Mouse (Mus musculus) bone marrow, adult 2 months (tissue): ENCODE results near the gene Pak2. TPM values are rescaled to one million over a fixed set of nuclear protein-coding genes. Genes with fewer than 3 reads are reported as not detected.
A peak's percentile ranks its signal among the peaks of the same experiment; 100 is the strongest.
"Not testable (repeated sequence)": the region's sequence is repeated elsewhere in the genome, so short reads cannot be mapped to it uniquely, and the experiment has no call there.

Experiments used
- H3K27ac ChIP-seq: fragments of 200-500 bp; 2 replicates; pipeline ENCODE4 v1.5.1; 2012; ENCODE audit warnings: low read depth, mild to moderate bottlenecking, control low read depth, inconsistent platforms, low read length; ENCODE audit not compliant: control insufficient read depth, poor library complexity, insufficient read depth
- H3K4me1 ChIP-seq: fragments of 200-500 bp; 2 replicates; pipeline ENCODE4 v1.6.1; 2011; ENCODE audit warnings: low read length; ENCODE audit not compliant: control insufficient read depth, insufficient read depth
- H3K4me3 ChIP-seq: fragments of 200-500 bp; replicated peaks from 2 replicates; pipeline ENCODE3; 2011; ENCODE audit warnings: mild to moderate bottlenecking, low read depth, low read length, control low read depth; ENCODE audit not compliant: control insufficient read depth
- CTCF ChIP-seq: fragments of 200-500 bp; IDR thresholded peaks from 2 replicates; pipeline ENCODE4 v1.5.1; 2011; ENCODE audit warnings: low read length, control low read depth; ENCODE audit not compliant: control insufficient read depth, insufficient read depth
- POLR2A ChIP-seq: fragments of 200-500 bp; IDR thresholded peaks from 2 replicates; pipeline ENCODE4 v1.6.1; 2011; ENCODE audit warnings: low read depth, mild to moderate bottlenecking, control low read depth, low read length, borderline replicate concordance; ENCODE audit not compliant: control insufficient read depth
- WGBS: fragments of 180-500 bp; shearing (Covaris S2); methylation state at CpG from one replicate; pipeline ENCODE4 v1.1.7; 2018; 5-methylcytosine and 5-hydroxymethylcytosine counted together
- polyA plus RNA-seq: library from polyadenylated mRNA; stranded (reverse); fragments of >200 nt; gene quantifications from 2 replicates; pipeline ENCODE4 v1.2.4, GENCODE M21; 2011; ENCODE audit warnings: low replicate concordance; ENCODE audit not compliant: missing spikeins, insufficient read depth, insufficient read length

The Pak2 gene
- polyA plus RNA-seq, 1 experiment = 25.2 TPM

DNA sequence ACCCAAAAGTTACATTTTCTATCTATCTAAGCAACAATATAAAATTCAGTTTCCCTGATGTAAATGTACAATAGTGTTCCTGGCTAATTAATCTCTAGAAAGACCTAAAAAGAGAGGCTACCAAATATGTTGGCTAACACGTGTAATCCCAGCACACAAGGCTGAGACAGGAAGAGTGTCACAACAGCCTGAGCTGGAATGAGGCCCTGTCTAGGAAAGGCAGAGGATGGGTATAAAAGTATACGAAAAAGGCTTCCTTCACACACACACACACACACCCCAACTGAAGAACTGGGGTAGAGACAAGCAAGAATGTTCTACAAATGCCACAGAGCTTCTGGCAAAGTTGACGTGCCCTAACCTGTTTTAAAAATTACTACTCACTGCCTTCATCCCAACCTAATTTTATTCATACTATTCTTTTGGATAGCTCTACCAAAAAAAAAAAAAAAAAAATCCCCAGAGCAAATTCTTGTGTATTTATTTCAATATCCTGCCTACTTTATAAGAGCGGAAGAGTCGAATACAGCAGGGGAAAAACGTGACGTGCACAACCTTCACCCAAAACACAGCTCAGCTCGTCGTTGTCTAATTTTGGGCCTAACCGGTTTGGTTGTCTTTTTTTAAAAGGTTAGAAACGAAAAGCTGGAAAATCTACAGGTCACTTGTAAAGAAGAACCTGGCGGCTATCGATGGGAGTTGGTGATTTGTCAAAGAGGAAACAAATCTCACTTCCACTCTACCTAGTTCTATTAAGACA, 1.3 kb downstream of the Pak2 start:
- TF ChIP-seq CTCF (no peak), POLR2A (no peak)
- peaks cover 1% of the 10 kb centered on the region; the same call in 1 of the 2 replicates for H3K4me1 ChIP-seq
- WGBS = 2% methylated on average over 13 of the region's 13 CpGs
- H3K27ac ChIP-seq = no peak overlapping the region
- H3K4me3 ChIP-seq = peak overlapping the region; percentile 91

DNA sequence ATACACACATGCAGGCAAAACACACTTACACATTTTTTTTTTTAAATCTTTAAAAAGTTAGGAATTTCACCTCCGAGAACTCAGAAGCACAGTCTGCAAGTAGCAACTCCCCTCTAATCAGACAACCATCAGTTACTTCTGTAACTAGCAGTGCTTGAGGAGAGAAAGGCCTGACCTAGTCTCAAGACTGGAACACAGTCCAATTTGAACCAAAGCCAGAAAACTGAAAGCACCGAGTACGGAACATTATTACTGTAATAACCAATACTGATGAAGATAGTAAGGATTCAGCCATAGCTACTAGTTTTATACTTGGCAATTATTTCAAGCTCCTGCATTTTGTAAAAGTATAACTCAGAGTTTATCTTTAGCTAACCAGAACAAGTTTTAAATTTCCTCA, 2.7 kb downstream of the Pak2 start:
- Histone ChIP-seq H3K4me1 (peaks cover 1% of the 10 kb centered on the region; the same call in 1 of the 2 replicates), H3K4me3 (no peak overlapping the region), H3K27ac (no peak overlapping the region)
- no peak for TF ChIP-seq CTCF
- no peak for TF ChIP-seq POLR2A
- WGBS = 45% methylated on average over 3 of the region's 3 CpGs

DNA sequence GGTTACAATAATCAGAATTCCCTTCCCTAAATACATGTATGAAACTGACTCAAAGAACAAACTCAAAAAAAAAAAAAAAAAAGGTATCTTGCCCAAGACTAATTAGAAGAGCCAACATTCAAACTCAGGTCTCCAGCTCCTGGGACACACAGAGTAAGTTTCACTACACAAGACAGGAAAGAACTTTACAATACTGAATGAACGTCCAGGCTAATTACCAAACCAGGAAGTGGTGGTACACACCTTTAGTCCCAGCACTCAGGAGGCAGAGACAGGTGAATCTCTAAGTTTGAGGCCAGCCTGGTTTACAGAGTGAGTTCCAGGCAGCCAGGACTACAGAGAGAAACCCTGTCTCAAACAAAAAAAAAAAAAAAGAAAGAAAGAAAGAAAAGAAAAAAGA, 3.4 kb downstream of the Pak2 start:
- no peak overlapping the region for H3K4me3 ChIP-seq
- TF ChIP-seq POLR2A (no peak), CTCF (no peak)
- WGBS = 6% methylated on average over 1 of the region's 1 CpGs
- H3K27ac ChIP-seq = no peak overlapping the region
- H3K4me1 ChIP-seq = peaks cover 1% of the 10 kb centered on the region; the same call in 1 of the 2 replicates

DNA sequence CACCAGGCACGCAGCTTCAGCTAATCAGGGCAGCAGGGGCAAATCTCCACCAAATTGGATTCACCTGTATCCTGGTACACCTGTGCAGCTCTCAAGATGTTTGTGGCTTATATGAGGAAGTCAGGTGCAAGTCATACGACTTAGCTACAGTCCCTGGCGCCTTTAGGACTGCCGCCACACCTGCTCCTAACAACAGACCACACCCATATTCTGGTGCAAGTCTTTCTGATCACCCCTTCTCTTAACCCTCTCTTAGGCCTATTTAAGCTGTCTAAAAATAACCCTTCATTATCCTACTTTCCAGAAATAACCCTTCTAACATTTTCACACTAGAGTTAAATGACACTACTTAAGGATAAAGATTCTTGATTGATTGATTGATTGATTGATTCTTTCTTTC, 9.1 kb downstream of the Pak2 start:
- H3K27ac ChIP-seq, H3K4me3 ChIP-seq, H3K4me1 ChIP-seq: not testable (repeated sequence)
- WGBS = 48% methylated on average over 4 of the region's 4 CpGs

DNA sequence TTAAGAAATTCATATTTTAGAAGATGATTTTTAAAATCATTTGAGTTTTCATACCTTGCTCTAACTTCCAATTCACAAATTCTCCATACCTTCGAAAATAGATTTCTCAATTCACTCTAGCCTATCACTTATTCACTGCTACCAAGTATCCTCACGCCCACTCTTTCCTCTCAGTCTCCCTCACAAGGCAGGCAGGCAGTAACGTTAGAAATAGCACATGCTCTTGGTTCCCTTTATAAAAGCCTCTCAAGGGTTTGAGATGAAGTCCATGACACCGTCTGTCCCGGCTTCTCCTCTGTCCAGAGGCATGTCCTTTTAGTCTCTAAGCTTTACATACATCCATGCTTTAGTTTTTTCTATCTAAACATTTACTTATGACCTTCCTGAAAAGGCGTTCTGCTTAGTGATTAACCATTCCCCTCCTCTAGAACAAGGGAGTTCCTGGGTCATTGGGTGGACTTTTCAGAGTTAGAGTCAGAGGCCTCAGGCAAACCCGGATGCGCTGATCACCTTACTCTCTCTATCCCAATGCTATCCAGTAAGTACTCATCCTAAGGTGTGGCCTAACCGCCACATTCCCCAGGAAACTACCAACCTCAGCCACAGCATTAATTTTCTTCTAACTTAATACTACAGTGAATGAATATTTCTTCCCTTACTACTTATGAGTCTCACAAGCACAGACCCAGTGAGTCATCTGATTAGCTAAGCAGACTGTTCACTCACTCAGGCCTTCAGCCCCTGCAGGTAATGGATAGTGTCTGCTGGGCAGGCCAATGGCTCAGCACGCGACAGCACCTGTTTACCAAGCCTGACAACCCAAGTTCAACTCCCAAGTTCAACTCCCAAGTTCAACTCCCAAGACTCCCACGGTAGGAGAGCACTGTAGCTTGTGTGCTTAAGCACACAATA, 10.5 kb downstream of the Pak2 start:
- Histone ChIP-seq H3K4me3 (no peak overlapping the region), H3K27ac (no peak overlapping the region), H3K4me1 (peaks cover 2% of the 10 kb centered on the region)
- TF ChIP-seq POLR2A = no peak
- no peak for TF ChIP-seq CTCF
- 67% methylated on average over 12 of the region's 12 CpGs for WGBS

DNA sequence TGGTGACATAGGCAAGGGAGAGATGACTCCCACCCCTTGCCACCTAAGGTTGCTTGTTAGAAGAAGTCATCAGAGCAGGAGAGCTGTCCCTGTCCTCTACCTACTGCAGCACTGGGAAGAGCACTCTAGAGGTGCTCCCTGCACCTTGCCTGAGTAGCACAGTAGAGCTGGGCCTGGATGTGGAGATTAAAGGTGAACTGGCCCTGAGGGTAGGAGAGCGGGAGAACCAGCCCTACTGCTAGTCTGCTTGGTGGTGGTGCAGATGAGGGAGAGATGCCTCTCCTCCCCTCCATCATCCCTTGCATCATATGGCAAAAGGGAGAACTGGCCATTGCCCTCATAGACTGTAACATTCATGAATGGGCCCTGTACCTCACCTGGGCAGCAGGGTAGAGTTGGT, 12.2 kb downstream of the Pak2 start:
- 96% methylated on average over 1 of the region's 1 CpGs for WGBS

DNA sequence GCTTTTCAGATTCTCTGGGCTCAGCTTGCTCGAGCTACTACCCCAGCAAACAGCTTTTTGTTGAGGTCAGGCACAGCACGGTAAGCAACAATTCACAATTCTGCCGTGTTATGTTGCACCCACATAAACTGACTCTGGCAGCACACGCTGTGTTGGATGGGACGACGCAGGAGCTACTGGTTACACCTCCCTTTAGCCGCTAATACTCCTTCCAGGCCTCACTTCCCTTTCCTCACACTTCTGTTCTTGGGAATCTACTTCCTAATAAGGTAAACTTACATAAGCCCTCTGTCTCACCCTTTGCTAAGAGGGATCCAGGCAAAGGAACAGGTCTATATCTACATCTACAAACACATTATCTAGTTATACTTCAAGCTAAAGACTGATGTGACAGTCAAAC, 15.2 kb downstream of the Pak2 start:
- H3K4me1 ChIP-seq = peaks cover 2% of the 10 kb centered on the region
- TF ChIP-seq POLR2A (no peak), CTCF (no peak)
- 46% methylated on average over 7 of the region's 7 CpGs for WGBS
- H3K27ac ChIP-seq = no peak overlapping the region
- H3K4me3 ChIP-seq = no peak overlapping the region

More for the DNA sequence above, 12.2 kb downstream of the Pak2 start:
- no peak overlapping the region for H3K27ac ChIP-seq
- H3K4me1 ChIP-seq = peaks cover 2% of the 10 kb centered on the region
- TF ChIP-seq POLR2A = no peak
- TF ChIP-seq CTCF = no peak
- no peak overlapping the region for H3K4me3 ChIP-seq

DNA sequence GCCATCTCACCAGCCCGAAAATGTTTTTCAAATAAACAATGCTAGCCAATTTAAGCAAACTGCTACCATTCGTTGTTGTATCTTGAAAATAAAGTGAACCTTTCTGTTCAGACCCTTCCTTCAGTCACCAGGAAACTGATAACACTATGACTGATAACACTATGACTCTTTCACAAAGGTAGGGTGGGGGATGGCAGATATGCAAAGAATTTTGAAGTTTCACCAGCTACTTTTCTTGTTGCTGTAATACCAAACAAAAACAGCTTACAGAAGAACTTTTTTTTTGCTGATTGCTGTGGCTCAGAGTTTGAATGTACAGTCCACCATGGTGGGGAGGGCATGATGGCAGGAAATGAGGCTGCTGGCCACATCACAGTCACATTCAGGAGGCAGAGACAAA, 16.9 kb downstream of the Pak2 start:
- TF ChIP-seq CTCF (no peak), POLR2A (no peak)
- 59% methylated on average over 2 of the region's 2 CpGs for WGBS

More for the DNA sequence above, 16.9 kb downstream of the Pak2 start:
- no peak overlapping the region for H3K4me3 ChIP-seq
- H3K4me1 ChIP-seq = peaks cover 3% of the 10 kb centered on the region
- no peak overlapping the region for H3K27ac ChIP-seq
